Comparison of ENCODE assay signal across 10 mouse cellular contexts in the genomic region with DNA sequence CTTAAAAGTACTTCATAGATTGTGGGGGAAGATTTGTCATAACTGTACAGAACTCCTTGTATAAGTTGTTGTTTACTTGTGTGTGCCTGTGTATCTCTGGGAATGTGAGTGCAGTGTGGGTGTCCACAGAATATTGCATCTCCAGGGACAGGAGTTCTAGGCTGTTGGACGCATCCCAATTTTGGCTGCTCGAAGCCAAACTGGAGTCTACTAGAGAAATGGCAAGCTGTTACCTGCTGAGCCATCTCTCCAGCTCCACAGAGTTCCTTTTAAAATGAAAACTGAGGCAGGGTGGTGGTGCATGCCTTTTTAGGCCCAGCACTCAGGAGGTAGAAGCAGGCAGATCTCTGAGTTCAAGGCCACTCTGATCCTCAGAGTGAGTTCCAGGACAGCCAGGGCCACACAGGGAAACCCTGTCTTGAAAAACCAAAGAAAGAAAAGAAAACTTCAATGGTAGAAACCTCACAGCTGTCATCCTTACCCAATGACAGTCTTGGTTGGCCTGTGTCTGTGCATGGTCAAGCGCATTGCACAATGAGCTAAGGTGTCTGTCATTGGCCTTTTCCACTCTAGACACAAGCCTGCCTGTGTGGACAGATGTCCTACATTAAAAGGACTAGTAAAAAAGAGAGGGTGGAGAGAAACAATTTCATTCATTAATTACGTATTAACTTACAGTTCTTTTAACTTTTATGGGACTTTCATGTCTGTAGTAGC.
"Had no signal": no experiment of that assay in that cellular context is flagged by ENCODE, and none has a peak within 500 bp of the region (broad histone marks: within the 10 kb centered on the region; RNA-seq: fewer than 3 reads in every experiment).

No protein-coding gene starts in this region.

- DNase-seq: kidney, postnatal 10 days; kidney, postnatal 4 days; left cerebral cortex, postnatal 4 days; lung, embryonic 14.5 days; lung, postnatal 10 days; lung, postnatal 4 days; midbrain, embryonic 14.5 days; right cerebral cortex, adult 18-20 months; right cerebral cortex, postnatal 25 days; thymus, postnatal 36 days had no signal
